Mouse (Mus musculus): ENCODE results near the gene Pcnx.

Gene Pcnx

GRCm38 (mm10) chr12:81855031-81855430 lies 4.8 kb upstream of the Pcnx start:
- no peak for DNase-seq

DNA sequence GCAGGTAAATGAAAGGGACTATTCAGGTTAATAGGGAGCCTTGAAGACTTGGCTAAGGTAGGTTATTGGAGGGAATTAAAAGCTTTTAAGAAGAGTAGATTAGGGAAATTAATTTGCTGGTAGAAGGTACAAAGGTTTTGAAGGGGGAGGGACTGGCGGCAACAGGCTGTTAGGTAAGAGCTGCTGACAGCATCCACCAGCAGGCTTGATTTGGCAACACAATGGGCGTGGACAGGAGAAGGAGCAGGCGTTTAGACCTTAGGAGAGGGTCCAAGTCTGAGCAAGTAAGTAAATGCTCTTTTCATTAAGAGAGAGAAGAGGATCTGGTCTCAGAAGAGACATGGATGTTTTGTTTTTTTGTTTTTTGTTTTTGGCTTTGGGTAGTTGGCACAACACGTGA lies 3.1 kb upstream of the Pcnx start:
- no peak for DNase-seq

DNA sequence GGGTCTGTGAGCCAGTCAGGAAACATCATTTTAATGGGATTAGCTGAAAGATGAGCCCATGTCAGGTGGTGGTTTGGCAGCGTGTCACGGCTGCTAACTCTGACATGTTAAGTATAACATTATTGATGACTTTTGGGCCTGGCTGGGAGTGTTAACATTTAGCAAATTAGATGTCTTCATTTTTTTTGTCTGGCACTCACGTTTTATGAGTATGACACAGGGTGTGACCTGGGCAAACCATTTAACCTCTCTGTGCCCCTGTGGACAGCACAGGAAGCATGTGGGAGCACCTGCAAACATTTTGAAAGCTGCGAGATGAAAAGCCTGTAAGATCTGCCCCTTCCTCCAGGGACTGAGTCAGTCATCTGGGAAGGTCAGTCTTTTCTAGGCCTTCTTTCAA lies 2.6 kb upstream of the Pcnx start:
- no peak for DNase-seq

DNA sequence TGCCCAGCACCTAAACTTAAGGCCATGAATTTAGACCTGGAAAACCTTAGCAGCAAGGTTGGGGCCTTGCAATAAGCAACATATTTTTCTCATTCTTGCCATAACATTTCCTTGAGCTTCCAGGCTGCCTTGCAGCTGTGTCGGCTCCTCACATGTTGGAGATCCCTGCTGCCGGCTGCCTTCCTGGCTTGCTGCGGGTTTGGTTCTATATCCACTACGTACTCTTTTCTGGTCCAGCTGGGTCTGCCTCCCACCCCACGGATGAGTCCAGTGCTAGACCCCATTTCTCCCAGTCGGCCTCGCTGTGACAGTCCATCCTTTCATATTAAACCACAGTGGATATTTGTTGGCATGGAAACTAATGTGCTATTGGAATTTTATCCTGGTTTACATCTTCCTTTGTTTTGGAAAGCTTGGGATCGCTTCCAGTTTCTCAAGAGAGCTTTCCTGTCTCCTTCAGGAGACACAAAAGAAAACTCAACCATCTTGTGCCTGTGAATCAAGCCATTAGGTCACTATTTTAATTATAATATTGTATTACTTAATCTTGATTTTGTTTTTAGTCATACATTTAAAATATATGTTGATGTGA lies 1.7 kb upstream of the Pcnx start:
- DNase-seq = no peak

- DNase-seq = peak; percentile 72
Observed at GRCm38 (mm10) chr12:81860308-81861181, 722 bp downstream of the Pcnx start.

GRCm38 (mm10) chr12:81861199-81862085 lies 1.6 kb downstream of the Pcnx start:
- no peak for DNase-seq

DNA sequence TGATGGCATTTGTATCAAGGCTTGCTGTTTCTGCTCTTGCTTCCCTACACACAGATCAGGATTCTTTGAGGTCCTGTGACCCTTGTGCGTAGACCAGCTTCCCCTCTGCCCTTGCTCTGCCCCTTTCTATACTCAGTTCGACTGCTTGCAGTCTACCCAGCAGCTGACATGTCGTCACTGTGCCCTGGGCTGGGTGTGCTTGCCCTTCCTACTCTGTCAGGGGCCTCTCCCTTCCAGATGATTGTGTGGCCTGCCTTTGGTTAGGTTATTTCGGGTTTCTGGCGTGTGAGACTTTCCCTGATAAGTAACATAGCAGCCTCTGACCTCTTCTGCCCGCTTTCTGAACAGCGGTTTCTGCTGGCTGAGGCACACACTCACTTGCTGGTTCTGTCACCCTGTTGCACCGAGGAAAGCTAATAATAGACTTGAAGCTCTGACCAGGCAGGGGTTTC lies 2.6 kb downstream of the Pcnx start:
- peak; percentile 21 for DNase-seq

DNA sequence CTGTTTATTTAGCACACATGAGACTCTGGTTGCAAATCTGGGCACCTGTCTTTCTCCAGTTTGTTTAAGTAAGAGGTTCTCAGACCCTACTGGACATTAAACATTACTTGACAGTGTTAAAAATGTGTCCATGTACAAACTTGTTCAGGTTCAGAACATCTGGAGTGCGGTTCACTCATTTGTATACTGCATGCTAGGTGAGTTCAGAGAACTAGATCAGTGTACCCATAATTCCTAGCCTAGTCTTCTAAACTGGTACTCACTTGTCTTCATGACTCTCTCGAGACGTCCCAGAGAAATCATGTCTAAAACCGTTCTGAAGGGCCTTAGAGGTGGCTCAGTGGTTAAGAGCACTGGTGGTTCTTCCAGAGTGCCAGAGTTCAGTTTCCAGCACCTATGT lies 4.1 kb downstream of the Pcnx start:
- no peak for DNase-seq

GRCm38 (mm10) chr12:81865183-81865582 lies 5.4 kb downstream of the Pcnx start:
- no peak for DNase-seq

DNA sequence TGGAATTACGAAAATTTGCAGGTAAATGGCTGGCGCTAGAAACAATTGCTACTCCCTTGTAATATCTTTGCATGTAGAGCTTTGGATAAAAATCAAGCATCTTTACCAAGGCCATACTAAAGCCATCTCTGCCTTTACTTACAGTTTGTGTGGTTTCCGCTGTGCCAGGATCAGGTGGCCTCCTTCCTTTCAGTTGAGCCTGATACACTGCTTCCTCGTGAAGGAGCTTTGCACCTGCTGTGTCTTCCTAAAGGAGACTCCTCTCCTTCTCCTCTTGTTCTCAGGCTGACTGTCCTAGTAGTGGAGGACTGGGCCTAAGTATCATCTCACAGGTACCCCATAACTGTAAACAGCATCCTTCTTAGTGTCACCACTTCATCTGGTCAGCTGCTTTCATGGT lies 7.5 kb downstream of the Pcnx start:
- DNase-seq = no peak

DNA sequence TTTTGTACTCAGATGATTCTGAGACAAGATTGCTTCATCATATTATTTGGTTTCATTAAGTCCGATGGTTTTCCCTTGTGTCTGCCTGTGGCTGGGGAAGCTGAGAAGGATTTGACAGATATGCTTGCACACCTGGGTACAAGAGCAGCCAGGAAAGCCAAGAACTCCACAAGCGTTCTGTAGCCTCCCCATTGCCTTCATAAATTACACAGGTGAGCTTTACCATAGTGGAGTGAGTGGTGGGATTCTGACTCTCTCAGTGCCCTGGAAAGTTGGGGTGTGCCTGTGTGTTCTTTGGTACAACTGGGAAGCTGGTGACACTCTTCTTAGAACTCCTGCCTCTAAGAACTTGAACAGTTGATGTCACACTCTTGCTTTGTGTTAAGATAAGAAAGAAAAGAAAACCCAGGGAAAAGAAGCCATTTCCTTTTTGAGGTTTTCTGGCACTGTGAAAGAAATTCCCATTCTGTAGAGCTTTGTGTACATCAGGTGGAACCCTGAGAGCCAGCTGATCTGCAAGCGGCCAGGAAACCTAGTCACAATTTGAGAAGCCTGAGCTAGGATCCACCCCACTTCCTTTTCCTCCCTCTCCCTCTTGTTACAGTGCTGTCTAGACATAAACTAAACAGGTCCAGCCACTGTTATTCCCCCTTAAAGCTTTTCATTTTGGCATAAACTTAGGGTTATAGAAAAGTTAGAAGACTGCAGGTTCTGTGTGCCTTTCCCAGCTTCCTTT lies 9.6 kb downstream of the Pcnx start:
- no peak for DNase-seq

GRCm38 (mm10) chr12:81873345-81873744 lies 13.5 kb downstream of the Pcnx start:
- DNase-seq = no peak

- no peak for DNase-seq
Observed at GRCm38 (mm10) chr12:81880161-81880560, 20.3 kb downstream of the Pcnx start.

GRCm38 (mm10) chr12:81883255-81884106 lies 23.7 kb downstream of the Pcnx start:
- no peak for DNase-seq

DNA sequence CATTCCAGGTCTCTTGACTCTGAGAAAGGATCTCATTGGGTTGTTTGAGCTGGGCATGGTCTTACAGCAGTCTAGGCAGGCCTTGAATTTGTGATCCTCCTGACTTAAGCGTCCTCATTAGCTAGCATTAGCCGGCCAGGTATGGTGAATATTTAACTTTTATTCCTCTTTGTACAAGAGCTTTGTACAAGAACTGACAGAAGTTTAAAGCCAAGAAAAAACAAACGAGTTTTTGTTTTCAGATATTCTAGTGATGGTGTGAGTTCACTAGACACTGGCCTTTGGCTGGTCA lies 24.2 kb downstream of the Pcnx start:
- DNase-seq = no peak

GRCm38 (mm10) chr12:81884983-81885382 lies 25.2 kb downstream of the Pcnx start:
- DNase-seq = no peak

GRCm38 (mm10) chr12:81885982-81886381 lies 26.2 kb downstream of the Pcnx start:
- DNase-seq = no peak

DNA sequence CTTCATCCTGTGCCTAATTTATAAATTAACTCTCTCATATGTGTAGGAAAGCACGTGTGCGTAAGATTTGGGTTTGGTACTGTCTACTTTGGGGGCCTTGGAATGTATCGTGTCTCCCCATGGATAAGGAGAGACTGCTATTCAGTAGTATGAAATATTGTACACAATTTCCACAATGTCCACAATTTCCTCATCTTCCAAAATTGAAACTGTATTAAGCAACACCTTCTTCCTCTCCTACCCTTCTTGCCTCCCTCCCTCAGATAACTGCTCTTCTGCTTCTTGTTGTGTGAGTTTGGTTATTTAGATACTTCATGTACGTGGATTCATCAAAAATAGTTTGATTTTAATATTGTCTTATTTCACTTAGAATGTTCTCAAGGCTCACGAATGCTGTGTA lies 29.1 kb downstream of the Pcnx start:
- DNase-seq = no peak

- no peak for DNase-seq
Observed at GRCm38 (mm10) chr12:81891946-81892345, 32.1 kb downstream of the Pcnx start.

- DNase-seq = no peak
Observed at GRCm38 (mm10) chr12:81894311-81894710, 34.5 kb downstream of the Pcnx start.

DNA sequence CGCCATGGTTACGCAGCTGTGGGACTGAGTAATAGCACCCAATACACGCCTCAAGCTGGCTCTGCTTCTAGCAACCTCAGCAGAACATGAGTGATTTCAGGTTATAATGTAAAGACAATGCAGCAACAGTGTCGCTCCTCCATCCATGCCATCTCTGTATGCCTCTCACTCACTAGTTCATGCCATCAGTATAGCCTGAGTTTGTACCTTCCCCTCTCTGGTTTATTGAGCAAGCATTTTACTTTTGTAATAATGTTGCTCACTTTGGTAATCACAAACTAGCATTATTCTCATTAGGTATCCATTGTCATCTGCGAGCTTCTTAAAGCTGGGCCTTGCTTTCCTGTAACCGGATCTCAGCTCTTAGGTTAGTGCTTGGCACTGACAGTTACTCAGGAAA lies 36.2 kb downstream of the Pcnx start:
- no peak for DNase-seq

GRCm38 (mm10) chr12:81904456-81904855 lies 44.6 kb downstream of the Pcnx start:
- no peak for DNase-seq
